Mouse (Mus musculus): Measurements from ENCODE around the gene Barx1. TPM values are rescaled to one million over a fixed set of nuclear protein-coding genes. Genes with fewer than 3 reads are reported as not detected.
A peak's percentile ranks its signal among the peaks of the same experiment; 100 is the strongest.

The Barx1 gene
- polyA plus RNA-seq, 1 experiment from 2014 or later = 2.2 TPM

- H3K9ac ChIP-seq = no peak overlapping the region
- no peak overlapping the region for H3K4me3 ChIP-seq (replicated peaks)
- H3K27ac ChIP-seq = no peak overlapping the region
- H3K4me2 ChIP-seq = no peak overlapping the region
- 0% methylated on average over 1 of the region's 1 CpGs for WGBS
- no peaks in the 10 kb centered on the region for H3K4me1 ChIP-seq
- no peaks in the 10 kb centered on the region for H3K9me3 ChIP-seq
- H3K27me3 ChIP-seq = peaks cover 39% of the 10 kb centered on the region
- H3K36me3 ChIP-seq (replicated peaks) = no peaks in the 10 kb centered on the region
- ATAC-seq (ENCODE audit: low FRiP score) = no peak
Observed at GRCm38 (mm10) chr13:48650615-48651014, 12.2 kb upstream of the Barx1 start.

DNA sequence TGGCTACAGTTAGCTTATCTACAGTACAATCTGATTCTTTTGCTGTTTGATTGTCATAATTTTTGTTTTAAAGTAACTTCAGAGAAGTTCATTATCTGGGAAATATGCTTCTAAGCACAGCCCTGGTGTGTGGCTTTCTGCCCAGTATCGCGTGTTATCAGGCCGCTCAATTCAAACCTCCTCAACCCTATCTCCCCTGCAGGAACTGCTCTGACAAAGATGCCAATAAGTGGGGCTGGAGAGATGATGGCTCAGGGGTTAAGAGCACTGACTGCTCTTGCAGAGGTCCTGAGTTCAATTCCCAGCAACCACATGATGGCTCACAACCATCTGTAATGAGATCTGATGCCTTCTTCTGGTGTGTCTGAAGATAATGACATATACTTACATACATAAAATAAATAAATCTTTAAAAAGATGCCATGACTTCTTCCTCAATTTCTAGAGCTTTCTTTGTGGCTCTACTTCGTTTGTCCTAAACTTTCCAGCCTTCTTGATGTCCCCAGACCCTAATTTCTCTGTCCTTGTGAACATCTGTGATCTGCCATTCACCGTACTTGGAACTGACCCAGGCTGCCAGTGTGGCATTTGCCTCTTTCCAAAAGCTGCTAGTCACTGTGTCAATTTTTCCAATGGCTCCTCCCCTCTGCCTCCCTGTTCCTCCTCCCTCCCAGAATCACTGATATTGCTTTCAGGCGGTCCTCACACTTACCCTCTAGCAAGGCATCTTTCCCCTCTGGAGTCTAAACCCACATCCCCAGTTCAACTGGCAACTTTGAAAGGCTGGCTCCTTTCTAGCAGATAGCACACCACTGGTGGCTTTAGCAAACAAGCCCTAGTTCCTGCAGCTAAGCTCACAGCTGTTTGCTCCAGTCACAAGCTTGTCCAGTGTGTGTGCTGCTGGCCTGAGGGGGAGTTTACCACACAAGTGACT, 11.4 kb upstream of the Barx1 start:
- H3K27me3 ChIP-seq = peaks cover 47% of the 10 kb centered on the region
- no peak overlapping the region for H3K4me2 ChIP-seq
- ATAC-seq (ENCODE audit: low FRiP score) = no peak
- WGBS = 75% methylated on average over 6 of the region's 6 CpGs
- no peak overlapping the region for H3K27ac ChIP-seq
- no peaks in the 10 kb centered on the region for H3K4me1 ChIP-seq
- no peaks in the 10 kb centered on the region for H3K36me3 ChIP-seq (replicated peaks)
- H3K9me3 ChIP-seq = no peaks in the 10 kb centered on the region
- no peak overlapping the region for H3K9ac ChIP-seq
- no peak overlapping the region for H3K4me3 ChIP-seq (replicated peaks)

GRCm38 (mm10) chr13:48653788-48654770, 8.7 kb upstream of the Barx1 start:
- H3K27me3 ChIP-seq = peaks cover 74% of the 10 kb centered on the region
- no peak for ATAC-seq (ENCODE audit: low FRiP score)
- no peak overlapping the region for H3K4me3 ChIP-seq (replicated peaks)
- no peak overlapping the region for H3K4me2 ChIP-seq
- no peak overlapping the region for H3K27ac ChIP-seq
- no peaks in the 10 kb centered on the region for H3K4me1 ChIP-seq
- no peaks in the 10 kb centered on the region for H3K36me3 ChIP-seq (replicated peaks)
- H3K9me3 ChIP-seq = no peaks in the 10 kb centered on the region
- no peak overlapping the region for H3K9ac ChIP-seq
- 9% methylated on average over 14 of the region's 14 CpGs for WGBS

- no peak overlapping the region for H3K4me3 ChIP-seq (replicated peaks)
- peak; percentile 57 for ATAC-seq (ENCODE audit: low FRiP score)
- no peak overlapping the region for H3K9ac ChIP-seq
- peaks cover 90% of the 10 kb centered on the region for H3K27me3 ChIP-seq
- 0% methylated on average over 8 of the region's 8 CpGs for WGBS
- H3K36me3 ChIP-seq (replicated peaks) = no peaks in the 10 kb centered on the region
- H3K27ac ChIP-seq = no peak overlapping the region
- H3K4me1 ChIP-seq = peaks cover 8% of the 10 kb centered on the region
- no peaks in the 10 kb centered on the region for H3K9me3 ChIP-seq
- peak overlapping the region; percentile 28 for H3K4me2 ChIP-seq
Observed at GRCm38 (mm10) chr13:48655637-48656036, 7.2 kb upstream of the Barx1 start.

DNA sequence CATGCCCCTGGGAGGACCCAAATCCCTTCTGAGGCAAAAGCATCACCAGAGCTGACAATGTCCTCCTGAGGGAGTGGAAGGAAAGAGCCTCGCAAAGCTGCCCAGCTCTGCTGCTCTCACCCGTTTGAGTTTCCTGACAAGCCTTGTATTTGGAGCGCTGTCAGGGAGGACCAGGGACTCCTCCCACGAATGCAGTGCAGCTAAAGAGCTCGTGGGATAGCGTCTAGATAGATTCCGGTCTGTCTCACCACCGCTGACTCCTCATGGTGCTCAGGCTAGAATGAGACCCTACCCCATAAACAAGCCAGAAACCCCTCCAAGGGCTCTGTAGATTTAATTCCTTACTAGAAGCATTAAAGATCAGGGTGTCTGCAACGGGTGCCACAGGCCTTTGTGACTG, 5.0 kb upstream of the Barx1 start:
- no peak for ATAC-seq (ENCODE audit: low FRiP score)
- H3K9me3 ChIP-seq = no peaks in the 10 kb centered on the region
- H3K9ac ChIP-seq = no peak overlapping the region
- no peaks in the 10 kb centered on the region for H3K36me3 ChIP-seq (replicated peaks)
- H3K4me3 ChIP-seq (replicated peaks) = no peak overlapping the region
- peaks cover 14% of the 10 kb centered on the region for H3K4me1 ChIP-seq
- H3K27ac ChIP-seq = no peak overlapping the region
- H3K4me2 ChIP-seq = no peak overlapping the region
- peaks cover 98% of the 10 kb centered on the region for H3K27me3 ChIP-seq
- WGBS = 3% methylated on average over 9 of the region's 9 CpGs

GRCm38 (mm10) chr13:48658588-48659253, 4.1 kb upstream of the Barx1 start:
- H3K27me3 ChIP-seq = peaks cover 98% of the 10 kb centered on the region
- no peak for ATAC-seq (ENCODE audit: low FRiP score)
- 0 out of 2 replicates have a peak overlapping the region, but pooled peaks have one; percentile 19 for H3K4me2 ChIP-seq
- H3K9ac ChIP-seq = no peak overlapping the region
- H3K36me3 ChIP-seq (replicated peaks) = no peaks in the 10 kb centered on the region
- peaks cover 22% of the 10 kb centered on the region for H3K4me1 ChIP-seq
- no peak overlapping the region for H3K27ac ChIP-seq
- H3K9me3 ChIP-seq = no peaks in the 10 kb centered on the region
- no peak overlapping the region for H3K4me3 ChIP-seq (replicated peaks)
- WGBS = 1% methylated on average over 33 of the region's 33 CpGs

DNA sequence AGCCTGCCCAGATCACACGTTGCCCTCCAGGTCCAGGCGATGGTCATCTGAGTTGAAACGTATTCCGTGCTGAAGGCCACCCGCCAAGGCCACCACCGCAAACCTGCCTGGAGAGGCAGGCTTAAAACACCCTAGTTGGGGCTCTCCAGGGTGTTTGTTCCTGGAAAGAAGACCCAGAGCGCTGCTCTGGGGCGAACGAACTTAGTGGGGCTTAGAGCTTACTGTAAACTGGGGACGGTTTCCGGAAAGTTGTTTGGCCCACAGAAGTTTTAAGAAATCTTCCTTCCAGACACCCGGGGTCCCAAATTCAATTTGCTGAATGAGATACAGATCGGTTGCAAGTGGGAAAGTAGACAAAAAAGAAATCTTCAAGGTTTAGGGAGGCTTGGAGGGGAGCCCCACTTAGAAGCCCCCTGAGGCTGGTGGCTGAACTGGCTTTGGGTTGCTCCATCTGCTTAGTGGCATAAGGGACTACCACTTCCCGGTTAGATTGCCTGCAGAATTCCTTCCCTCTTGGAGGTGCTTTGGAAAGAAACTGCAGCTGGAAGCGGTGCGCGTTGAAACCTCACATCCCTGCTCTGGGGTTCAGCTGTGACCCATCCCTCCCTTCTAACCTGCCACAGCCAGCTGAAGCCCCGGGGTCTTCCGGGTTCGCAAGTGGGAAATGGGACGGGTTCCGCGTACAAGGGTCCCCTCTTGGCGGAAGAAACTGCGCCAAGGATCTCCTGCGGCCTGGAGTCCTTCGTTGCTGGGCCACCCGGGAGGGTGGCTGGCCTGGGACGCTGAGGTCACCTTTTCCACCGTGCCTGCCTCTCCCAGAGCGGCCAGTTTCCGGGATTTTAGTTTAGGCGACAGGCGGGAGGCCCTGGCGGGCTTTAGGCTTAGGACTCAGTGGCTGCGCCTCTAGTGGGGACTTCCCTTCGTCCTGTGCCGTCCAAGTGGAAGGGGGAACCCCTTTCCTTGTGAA, 3.3 kb upstream of the Barx1 start:
- under 1% methylated on average over 38 of the region's 38 CpGs for WGBS
- Histone ChIP-seq H3K36me3 (replicated peaks) (no peaks in the 10 kb centered on the region), H3K27me3 (peaks cover 100% of the 10 kb centered on the region), H3K4me2 (peak overlapping the region; percentile 36), H3K4me3 (replicated peaks) (peak overlapping the region; percentile 24), H3K27ac (no peak overlapping the region), H3K9me3 (no peaks in the 10 kb centered on the region), H3K9ac (no peak overlapping the region), H3K4me1 (peaks cover 22% of the 10 kb centered on the region)
- no peak for ATAC-seq (ENCODE audit: low FRiP score)

GRCm38 (mm10) chr13:48660221-48660734, 2.5 kb upstream of the Barx1 start:
- WGBS = 1% methylated on average over 11 of the region's 11 CpGs
- no peak overlapping the region for H3K27ac ChIP-seq
- H3K4me2 ChIP-seq = peak overlapping the region; percentile 36
- H3K9me3 ChIP-seq = no peaks in the 10 kb centered on the region
- peaks cover 27% of the 10 kb centered on the region for H3K4me1 ChIP-seq
- no peak overlapping the region for H3K4me3 ChIP-seq (replicated peaks)
- no peaks in the 10 kb centered on the region for H3K36me3 ChIP-seq (replicated peaks)
- ATAC-seq (ENCODE audit: low FRiP score) = no peak
- peaks cover 100% of the 10 kb centered on the region for H3K27me3 ChIP-seq
- no peak overlapping the region for H3K9ac ChIP-seq

DNA sequence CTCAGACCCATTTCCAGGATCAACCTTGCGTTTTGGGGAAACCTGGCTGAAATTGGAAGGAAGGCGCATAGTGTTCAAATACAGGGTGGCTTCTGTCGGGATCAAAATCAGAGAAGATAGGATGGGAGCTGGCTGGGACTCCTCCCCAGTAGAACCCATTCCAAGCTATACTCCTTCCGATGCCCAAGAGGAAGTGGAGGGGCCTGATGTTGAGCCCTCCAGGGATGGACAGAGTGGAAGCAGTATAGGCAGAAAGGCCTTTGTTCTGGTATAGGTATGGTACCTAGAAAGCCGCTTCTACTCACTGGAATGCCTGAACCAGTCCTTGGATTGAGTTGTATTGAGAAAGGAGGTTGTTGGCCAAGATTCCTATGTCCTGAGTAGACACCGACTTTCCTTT, 2.1 kb upstream of the Barx1 start:
- Histone ChIP-seq H3K4me3 (replicated peaks) (no peak overlapping the region), H3K9ac (no peak overlapping the region), H3K9me3 (no peaks in the 10 kb centered on the region), H3K4me2 (no peak overlapping the region), H3K4me1 (peaks cover 32% of the 10 kb centered on the region), H3K27ac (no peak overlapping the region), H3K36me3 (replicated peaks) (no peaks in the 10 kb centered on the region), H3K27me3 (peaks cover 100% of the 10 kb centered on the region)
- no peak for ATAC-seq (ENCODE audit: low FRiP score)
- 10% methylated on average over 6 of the region's 6 CpGs for WGBS

- Histone ChIP-seq H3K36me3 (replicated peaks) (no peaks in the 10 kb centered on the region), H3K9ac (no peak overlapping the region), H3K27me3 (peaks cover 100% of the 10 kb centered on the region), H3K4me2 (no peak overlapping the region), H3K4me1 (peaks cover 37% of the 10 kb centered on the region), H3K27ac (no peak overlapping the region), H3K4me3 (replicated peaks) (no peak overlapping the region), H3K9me3 (no peaks in the 10 kb centered on the region)
- no peak for ATAC-seq (ENCODE audit: low FRiP score)
- 0% methylated on average over 1 of the region's 1 CpGs for WGBS
Observed at GRCm38 (mm10) chr13:48661561-48661960, 1.2 kb upstream of the Barx1 start.
